Mouse (Mus musculus) midbrain, embryonic 11.5 days (tissue): ENCODE data around the gene Meiob. TPM values are rescaled to one million over a fixed set of nuclear protein-coding genes. Genes with fewer than 3 reads are reported as not detected.

Experiments used
- ATAC-seq: fragments of 200-750 bp; cut with Nextera tagmentation; 2 replicates; pipeline ENCODE4 v1.8.0; 2017; ENCODE audit warnings: moderate TSS enrichment, moderate library complexity; ENCODE audit not compliant: low FRiP score
- DNase-seq: peaks from one replicate; pipeline ENCODE4 v3.0.0; 2015; ENCODE audit warnings: low spot score; ENCODE audit errors: missing footprints
- H3K27ac ChIP-seq: fragments of 300-500 bp; sonication (generic); 2 replicates; pipeline ENCODE4 v1.5.1; 2014; ENCODE audit warnings: low read depth, low read length
- H3K27me3 ChIP-seq: fragments of 300-500 bp; sonication (generic); 2 replicates; pipeline ENCODE4 v1.6.1; 2014; ENCODE audit warnings: mild to moderate bottlenecking, low read length, moderate library complexity, mixed read lengths; ENCODE audit not compliant: control insufficient read depth, insufficient read depth
- H3K36me3 ChIP-seq: fragments of 300-500 bp; sonication (generic); 2 replicates; pipeline ENCODE4 v1.6.1; 2014; ENCODE audit warnings: mild to moderate bottlenecking, low read length, moderate library complexity, mixed read lengths; ENCODE audit not compliant: control insufficient read depth, insufficient read depth
- H3K4me1 ChIP-seq: fragments of 300-500 bp; sonication (generic); 2 replicates; pipeline ENCODE4 v1.6.1; 2014; ENCODE audit warnings: low read length; ENCODE audit not compliant: control insufficient read depth, insufficient read depth
- H3K4me2 ChIP-seq: fragments of 300-500 bp; sonication (generic); 2 replicates; pipeline ENCODE4 v1.6.1; 2014; ENCODE audit warnings: mild to moderate bottlenecking, moderate library complexity
- H3K4me3 ChIP-seq: fragments of 300-500 bp; sonication (generic); 2 replicates; pipeline ENCODE4 v1.5.1; 2014; ENCODE audit warnings: low read depth, low read length
- H3K9ac ChIP-seq: fragments of 300-500 bp; sonication (generic); 2 replicates; pipeline ENCODE4 v1.6.1; 2014; ENCODE audit warnings: low read length
- H3K9me3 ChIP-seq: fragments of 300-500 bp; sonication (generic); 2 replicates; pipeline ENCODE4 v1.6.1; 2016; ENCODE audit warnings: low read length; ENCODE audit not compliant: control insufficient read depth
- WGBS: fragments of 180-500 bp; shearing (Covaris S2); extraction: QIAGEN DNeasy Blood & Tissue Kit; methylation state at CpG from one replicate; pipeline ENCODE4 v1.1.7; 2014; 5-methylcytosine and 5-hydroxymethylcytosine counted together
- polyA plus RNA-seq: library from polyadenylated mRNA; unstranded; fragments of >200 nt; fragmentation: Nextera tagmentation; extraction: Ambion mirVana; gene quantifications from 2 replicates; pipeline ENCODE4 v1.2.1, GENCODE M21; 2014

Meiob gene
- polyA plus RNA-seq, 1 experiment from 2014 or later, result not detected

DNA sequence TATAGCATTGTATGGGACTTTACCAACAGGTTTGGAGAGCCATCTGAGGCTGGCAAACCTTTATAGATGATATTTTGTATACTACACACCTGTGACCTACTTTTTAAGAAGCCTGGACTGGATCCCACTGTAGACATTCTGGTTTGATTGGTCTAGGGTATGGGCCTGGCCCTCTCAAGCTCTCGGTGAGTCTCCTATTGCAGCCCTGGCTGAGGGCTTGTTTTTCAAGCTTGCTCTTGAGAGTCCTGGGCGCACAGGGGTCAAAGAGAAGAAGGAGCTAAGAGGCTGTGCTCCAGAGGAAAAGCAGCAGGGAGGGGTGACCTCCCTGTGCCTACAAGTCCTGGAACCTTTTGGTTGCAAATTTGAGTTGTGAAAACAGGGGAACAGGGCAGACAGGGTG is 27.0 kb upstream of the Meiob start:
- H3K4me1 ChIP-seq, result no peaks in the 10 kb centered on the region
- H3K36me3 ChIP-seq, result no peaks in the 10 kb centered on the region
- H3K4me2 ChIP-seq, result no peak overlapping the region
- DNase-seq (no peak), ATAC-seq (no peak)
- no peaks in the 10 kb centered on the region for H3K27me3 ChIP-seq
- peaks cover 4% of the 10 kb centered on the region; the same call in 1 of the 2 replicates for H3K9me3 ChIP-seq
- 74% methylated on average over 2 of the region's 2 CpGs for WGBS
- no peak overlapping the region for H3K4me3 ChIP-seq
- H3K27ac ChIP-seq, result no peak overlapping the region
- no peak overlapping the region for H3K9ac ChIP-seq

DNA sequence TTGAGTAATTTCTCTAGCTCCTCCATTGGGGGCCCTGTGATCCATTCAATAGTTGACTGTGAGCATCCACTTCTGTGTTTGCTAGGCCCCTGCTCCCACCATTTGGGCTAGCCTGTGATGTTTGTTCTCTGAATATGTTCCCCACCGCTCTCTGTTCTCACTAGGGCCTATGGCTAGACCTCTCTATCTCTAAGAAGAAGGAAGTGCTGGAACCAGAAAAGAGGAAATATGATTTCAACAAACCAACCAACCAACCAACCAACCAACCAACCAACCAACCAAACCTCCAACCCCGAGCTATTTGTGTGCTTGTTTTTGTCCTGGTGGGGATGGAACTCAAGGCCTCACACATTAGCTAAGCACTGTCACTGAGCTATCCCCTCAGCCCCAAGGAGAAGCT is 23.3 kb upstream of the Meiob start:
- ATAC-seq (no peak), DNase-seq (no peak)
- H3K4me2 ChIP-seq, result no peak overlapping the region
- H3K4me1 ChIP-seq, result no peaks in the 10 kb centered on the region
- H3K27me3 ChIP-seq, result no peaks in the 10 kb centered on the region
- no peak overlapping the region for H3K4me3 ChIP-seq
- no peaks in the 10 kb centered on the region for H3K9me3 ChIP-seq
- no peak overlapping the region for H3K9ac ChIP-seq
- H3K36me3 ChIP-seq, result no peaks in the 10 kb centered on the region
- 92% methylated on average over 2 of the region's 2 CpGs for WGBS
- no peak overlapping the region for H3K27ac ChIP-seq

DNA sequence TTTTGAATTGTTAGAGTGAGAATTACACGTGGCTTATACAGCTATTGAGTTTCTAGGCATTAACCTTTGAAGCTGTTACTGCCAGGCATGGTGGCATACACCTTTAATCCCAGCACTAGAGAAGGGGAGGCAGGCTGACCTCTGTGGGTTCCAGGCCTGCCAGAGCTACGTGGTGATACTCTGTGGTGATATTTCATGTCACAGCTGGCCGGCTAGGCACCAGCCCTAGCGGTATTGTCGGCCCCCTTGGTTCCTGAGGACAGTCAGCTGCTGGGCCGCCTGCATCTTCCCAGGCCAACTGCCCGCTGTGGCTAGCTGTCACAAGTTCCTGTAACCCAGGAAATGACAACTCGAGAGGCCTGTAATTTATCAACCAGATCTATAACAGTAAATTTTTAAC is 11.9 kb upstream of the Meiob start:
- DNase-seq (no peak), ATAC-seq (no peak)
- no peaks in the 10 kb centered on the region for H3K36me3 ChIP-seq
- H3K9me3 ChIP-seq, result no peaks in the 10 kb centered on the region
- WGBS, result 73% methylated on average over 8 of the region's 8 CpGs
- no peak overlapping the region for H3K9ac ChIP-seq
- no peak overlapping the region for H3K4me3 ChIP-seq
- H3K27ac ChIP-seq, result no peak overlapping the region
- no peak overlapping the region for H3K4me2 ChIP-seq
- H3K27me3 ChIP-seq, result no peaks in the 10 kb centered on the region
- no peaks in the 10 kb centered on the region for H3K4me1 ChIP-seq

DNA sequence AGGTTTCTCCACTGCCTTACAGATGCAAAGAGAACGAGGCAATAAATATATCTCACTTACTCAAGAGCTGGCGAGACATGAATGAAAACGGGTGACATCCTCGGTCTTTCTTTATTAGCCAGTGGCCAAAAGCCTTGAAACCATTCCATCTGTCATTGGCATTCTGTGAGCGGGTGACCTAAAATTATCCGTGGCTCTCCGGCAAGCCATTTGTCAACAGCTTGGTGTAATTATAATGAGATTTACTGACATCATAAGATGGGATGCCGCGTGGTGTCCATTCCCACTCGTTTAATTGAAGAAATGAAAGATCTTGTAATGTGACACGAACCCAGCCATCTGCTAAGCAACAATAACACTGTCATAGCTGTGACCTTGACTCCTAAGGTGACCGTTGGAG is 9.3 kb upstream of the Meiob start:
- Histone ChIP-seq H3K36me3 (no peaks in the 10 kb centered on the region), H3K4me2 (no peak overlapping the region), H3K4me1 (no peaks in the 10 kb centered on the region), H3K9me3 (no peaks in the 10 kb centered on the region), H3K27ac (no peak overlapping the region), H3K4me3 (no peak overlapping the region), H3K9ac (no peak overlapping the region), H3K27me3 (no peaks in the 10 kb centered on the region)
- ATAC-seq, result no peak
- DNase-seq, result no peak
- 82% methylated on average over 12 of the region's 12 CpGs for WGBS

DNA sequence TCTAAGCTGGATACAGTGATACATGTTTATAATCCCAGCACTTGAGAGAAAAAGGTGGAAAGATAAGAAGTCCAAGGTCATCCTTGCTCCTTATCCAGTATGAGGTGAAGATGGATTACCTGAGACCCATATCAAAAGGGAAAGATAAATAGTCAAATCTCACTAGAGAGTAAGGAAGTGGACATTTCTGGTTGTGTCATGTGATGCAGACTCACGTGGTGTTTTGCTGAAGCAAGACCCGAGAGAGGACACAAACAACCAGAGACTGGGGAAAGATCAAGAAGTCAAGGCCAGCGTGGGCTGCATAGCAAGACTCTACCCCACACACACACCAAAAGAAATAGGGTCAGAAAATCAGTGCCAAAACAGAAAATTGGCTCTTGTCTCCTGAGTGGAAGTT is 7.1 kb upstream of the Meiob start:
- no peak for DNase-seq
- 79% methylated on average over 3 of the region's 3 CpGs for WGBS
- no peak overlapping the region for H3K27ac ChIP-seq

DNA sequence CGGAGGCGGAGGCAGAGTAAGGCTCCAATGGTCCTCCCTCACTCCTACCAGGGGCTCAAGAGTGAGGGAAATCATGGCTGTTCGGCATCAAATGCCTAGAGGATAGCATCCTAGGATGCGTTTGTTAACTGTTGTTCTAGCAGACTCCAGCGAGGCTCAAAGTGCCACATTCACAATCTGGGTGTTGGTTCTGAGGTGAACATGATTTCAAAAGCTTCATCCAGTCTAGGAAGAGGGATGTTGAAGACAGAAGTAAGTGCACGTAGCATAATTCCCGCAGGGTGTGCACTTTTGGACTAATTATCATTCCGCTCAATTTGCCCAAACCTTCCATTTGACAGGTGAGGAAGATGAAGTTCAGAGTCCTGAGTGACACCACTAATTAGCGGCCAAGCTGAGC is 5.9 kb upstream of the Meiob start:
- H3K9ac ChIP-seq, result no peak overlapping the region
- H3K4me3 ChIP-seq, result no peak overlapping the region
- no peak for ATAC-seq
- no peaks in the 10 kb centered on the region for H3K36me3 ChIP-seq
- H3K27ac ChIP-seq, result no peak overlapping the region
- DNase-seq, result no peak
- no peak overlapping the region for H3K4me2 ChIP-seq
- 67% methylated on average over 8 of the region's 9 CpGs for WGBS
- H3K9me3 ChIP-seq, result no peaks in the 10 kb centered on the region
- H3K27me3 ChIP-seq, result peaks cover 1% of the 10 kb centered on the region
- H3K4me1 ChIP-seq, result no peaks in the 10 kb centered on the region

More for the DNA sequence above, 7.1 kb upstream of the Meiob start:
- Histone ChIP-seq H3K27me3 (no peaks in the 10 kb centered on the region), H3K4me2 (no peak overlapping the region), H3K4me3 (no peak overlapping the region), H3K9me3 (no peaks in the 10 kb centered on the region), H3K4me1 (no peaks in the 10 kb centered on the region), H3K9ac (no peak overlapping the region), H3K36me3 (no peaks in the 10 kb centered on the region)
- ATAC-seq, result no peak

DNA sequence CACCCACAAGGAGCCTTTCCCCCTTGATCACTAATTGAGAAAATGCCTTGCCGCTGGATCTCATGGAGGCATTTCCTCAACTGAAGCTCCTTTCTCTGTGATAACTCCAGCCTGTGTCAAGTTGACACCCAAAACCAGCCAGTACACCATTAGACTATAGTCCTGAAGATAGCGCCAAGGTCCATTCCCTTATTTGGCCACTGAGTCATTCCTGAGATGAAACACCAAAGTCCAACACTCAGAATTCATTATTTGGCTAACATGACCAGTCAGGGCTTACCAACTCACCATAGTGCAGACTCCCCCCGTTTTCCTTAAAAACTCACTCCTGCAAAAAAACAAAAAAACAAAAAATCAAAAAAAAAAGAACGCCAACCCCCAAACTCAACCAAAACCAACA is 4.6 kb upstream of the Meiob start:
- DNase-seq (no peak), ATAC-seq (no peak)
- Histone ChIP-seq H3K27me3 (peaks cover 13% of the 10 kb centered on the region), H3K9me3 (no peaks in the 10 kb centered on the region), H3K9ac (no peak overlapping the region), H3K4me3 (no peak overlapping the region), H3K36me3 (no peaks in the 10 kb centered on the region), H3K4me2 (no peak overlapping the region), H3K4me1 (peaks cover 2% of the 10 kb centered on the region; the same call in 1 of the 2 replicates), H3K27ac (no peak overlapping the region)
- WGBS, result 90% methylated on average over 4 of the region's 4 CpGs

DNA sequence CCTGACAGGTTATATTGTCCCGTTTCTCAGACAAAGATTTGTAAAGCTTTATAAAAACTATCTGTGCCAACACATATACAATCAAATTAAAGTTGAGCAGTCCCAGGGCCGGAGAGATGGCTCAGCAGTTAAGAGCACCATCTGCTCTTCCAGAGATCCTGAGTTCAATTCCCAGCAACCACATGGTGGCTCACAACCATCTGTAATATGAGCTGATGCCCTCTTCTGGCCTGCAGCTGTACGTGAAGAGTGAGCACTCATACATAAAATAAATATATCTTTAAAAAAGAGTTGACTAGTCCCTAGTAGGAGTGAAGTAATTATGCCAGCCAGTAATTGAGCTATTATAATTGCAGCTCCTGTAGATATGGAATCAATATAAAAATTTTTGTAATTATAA is 3.6 kb upstream of the Meiob start:
- no peaks in the 10 kb centered on the region for H3K36me3 ChIP-seq
- peaks cover 2% of the 10 kb centered on the region; the same call in 1 of the 2 replicates for H3K4me1 ChIP-seq
- peaks cover 22% of the 10 kb centered on the region for H3K27me3 ChIP-seq
- no peak overlapping the region for H3K9ac ChIP-seq
- H3K27ac ChIP-seq, result no peak overlapping the region
- 54% methylated on average over 3 of the region's 3 CpGs for WGBS
- DNase-seq, result no peak
- ATAC-seq, result no peak
- H3K4me3 ChIP-seq, result no peak overlapping the region
- no peak overlapping the region for H3K4me2 ChIP-seq
- no peaks in the 10 kb centered on the region for H3K9me3 ChIP-seq

DNA sequence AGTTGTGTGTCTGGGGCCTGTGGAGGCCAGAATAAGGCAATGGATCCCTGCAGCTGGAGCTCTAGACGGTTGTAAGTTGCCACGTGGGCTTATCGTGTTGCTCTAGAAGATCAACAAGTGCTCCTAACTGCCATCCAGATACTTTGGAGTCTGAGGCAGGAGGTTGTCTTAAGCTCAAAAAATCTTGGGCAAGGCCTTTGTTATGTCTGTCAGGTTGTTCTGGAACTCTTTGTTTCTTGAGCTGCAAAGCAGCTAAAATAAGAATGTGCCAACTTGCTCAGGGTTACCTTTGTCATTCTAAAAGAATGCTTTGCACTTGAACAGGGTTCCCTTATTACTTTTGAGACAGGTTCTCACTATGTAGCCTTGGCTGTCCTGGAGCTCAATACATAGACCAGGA is 7.1 kb downstream of the Meiob start:
- no peaks in the 10 kb centered on the region for H3K36me3 ChIP-seq
- H3K4me1 ChIP-seq, result no peaks in the 10 kb centered on the region
- no peaks in the 10 kb centered on the region; the same call in 1 of the 2 replicates for H3K27me3 ChIP-seq
- ATAC-seq, result no peak
- no peak overlapping the region for H3K4me3 ChIP-seq
- 86% methylated on average over 3 of the region's 3 CpGs for WGBS
- no peak for DNase-seq
- H3K27ac ChIP-seq, result no peak overlapping the region
- no peak overlapping the region for H3K9ac ChIP-seq
- no peak overlapping the region for H3K4me2 ChIP-seq
- H3K9me3 ChIP-seq, result no peaks in the 10 kb centered on the region

DNA sequence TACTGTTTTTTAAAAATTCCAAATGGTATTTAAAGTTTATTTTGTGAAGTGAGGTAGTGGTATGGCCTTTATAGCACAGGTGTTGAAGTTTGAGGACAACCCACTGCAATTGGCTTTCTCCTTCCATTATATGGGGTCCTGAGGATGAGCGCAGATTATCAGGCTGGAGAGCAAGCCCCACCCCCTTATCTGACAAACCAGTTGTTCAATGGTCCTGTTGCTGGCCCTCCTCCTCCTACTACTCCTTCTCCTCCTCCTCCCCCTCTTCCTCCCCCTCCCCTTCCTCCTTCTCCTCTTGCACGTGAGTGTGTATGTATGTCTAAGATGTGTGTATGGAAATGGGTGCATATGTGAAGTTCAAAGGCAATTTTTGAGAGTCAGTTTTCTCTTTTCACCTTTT is 8.1 kb downstream of the Meiob start:
- H3K9ac ChIP-seq, result no peak overlapping the region
- no peaks in the 10 kb centered on the region for H3K9me3 ChIP-seq
- H3K36me3 ChIP-seq, result no peaks in the 10 kb centered on the region
- no peak overlapping the region for H3K4me2 ChIP-seq
- ATAC-seq (no peak), DNase-seq (no peak)
- H3K27me3 ChIP-seq, result no peaks in the 10 kb centered on the region; the same call in 1 of the 2 replicates
- no peak overlapping the region for H3K27ac ChIP-seq
- 41% methylated on average over 2 of the region's 2 CpGs for WGBS
- H3K4me1 ChIP-seq, result no peaks in the 10 kb centered on the region
- H3K4me3 ChIP-seq, result no peak overlapping the region
